Mouse (Mus musculus): ENCODE results near the gene Gm20388.
A peak's percentile ranks its signal among the peaks of the same experiment; 100 is the strongest.
"Not testable (repeated sequence)": the region's sequence is repeated elsewhere in the genome, so short reads cannot be mapped to it uniquely, and the experiment has no call there.

Gm20388 gene

DNA sequence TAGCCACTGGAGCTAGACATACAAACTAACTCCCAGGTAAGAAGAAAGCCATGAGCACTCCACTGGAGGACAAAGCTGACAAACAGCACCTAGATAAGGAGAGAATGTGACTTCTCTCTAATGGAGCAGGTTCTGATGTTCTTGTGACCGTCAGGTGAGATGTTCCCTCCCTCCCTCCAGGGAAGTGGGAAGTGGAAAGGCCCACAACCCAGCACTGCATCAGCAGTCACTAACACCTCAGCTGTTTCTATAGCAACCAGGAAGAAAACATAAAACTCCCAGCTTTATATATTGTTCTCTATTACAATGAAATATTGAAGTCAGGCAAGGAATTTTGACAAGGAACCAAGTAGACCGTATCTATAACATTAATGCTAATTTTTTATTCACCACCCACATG lies 3109.4 kb downstream of the Gm20388 start:
- DNase-seq (ENCODE audit: low spot score) = no peak

- DNase-seq (ENCODE audit: low spot score) = no peak
These were observed 3110.2 kb downstream of the Gm20388 start for GRCm38 (mm10) chr8:123020859-123021258.

DNA sequence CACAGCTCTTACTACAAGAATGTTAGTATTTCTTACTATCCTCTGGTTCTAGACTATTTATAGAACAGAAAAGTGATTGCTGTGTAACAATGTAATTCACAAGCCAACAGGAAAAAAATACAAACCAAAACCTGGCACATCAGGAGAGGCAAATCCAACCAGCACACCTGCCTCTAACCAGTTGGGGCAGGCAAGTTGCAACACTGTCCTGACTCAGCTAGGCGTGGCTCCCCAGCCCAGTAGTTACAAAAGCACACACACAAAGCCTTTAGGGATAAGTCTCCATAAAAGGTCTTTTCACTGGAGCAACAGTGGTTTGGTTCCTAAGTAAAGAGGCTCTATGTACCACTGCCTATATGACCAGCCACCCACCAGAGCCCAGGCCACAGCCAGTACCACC lies 3110.6 kb downstream of the Gm20388 start:
- DNase-seq (ENCODE audit: low spot score) = peak; percentile 39

DNA sequence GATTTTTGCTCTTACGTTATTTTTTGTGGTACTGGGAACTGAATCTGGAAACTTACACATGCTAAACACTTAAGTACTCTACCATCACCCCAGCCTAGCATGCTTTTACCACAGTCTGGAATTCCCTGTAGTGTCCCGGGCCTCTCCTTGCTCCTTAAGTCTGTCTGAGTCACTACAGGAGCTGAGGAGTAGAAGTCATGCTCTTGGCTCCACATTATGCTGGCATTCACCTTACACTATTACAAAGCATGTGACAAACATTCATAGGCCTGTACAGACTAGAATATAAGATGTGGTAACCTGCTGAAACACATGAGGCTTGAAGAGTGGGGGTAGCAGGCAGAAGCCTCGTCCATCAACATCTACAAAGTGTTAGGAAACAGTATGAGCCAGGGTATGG lies 3112.1 kb downstream of the Gm20388 start:
- no peak for DNase-seq (ENCODE audit: low spot score)

GRCm38 (mm10) chr8:123024226-123024625 lies 3113.6 kb downstream of the Gm20388 start:
- DNase-seq (ENCODE audit: low spot score) = no peak

DNA sequence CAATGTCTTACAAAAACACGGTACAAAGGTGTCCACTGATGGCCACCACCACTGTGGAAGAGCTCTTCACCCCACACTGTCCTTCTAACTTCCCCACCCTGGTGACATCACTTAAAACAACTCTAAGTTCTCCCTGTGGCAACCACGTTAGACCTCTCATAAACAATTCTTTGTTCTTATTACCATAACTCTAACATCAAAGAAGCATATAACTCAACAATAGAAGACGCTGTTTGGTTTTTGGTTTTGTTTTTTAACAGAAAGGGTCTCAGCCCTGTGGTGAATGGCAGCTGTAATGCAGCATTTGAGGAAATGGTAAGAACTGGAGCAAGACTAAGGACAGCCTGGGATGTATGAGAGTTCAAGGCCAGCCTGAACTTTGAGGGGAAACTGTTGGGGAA lies 3115.3 kb downstream of the Gm20388 start:
- no peak for DNase-seq (ENCODE audit: low spot score)

- no peak for DNase-seq (ENCODE audit: low spot score)
These were observed 3117.1 kb downstream of the Gm20388 start for GRCm38 (mm10) chr8:123027786-123028185.

DNA sequence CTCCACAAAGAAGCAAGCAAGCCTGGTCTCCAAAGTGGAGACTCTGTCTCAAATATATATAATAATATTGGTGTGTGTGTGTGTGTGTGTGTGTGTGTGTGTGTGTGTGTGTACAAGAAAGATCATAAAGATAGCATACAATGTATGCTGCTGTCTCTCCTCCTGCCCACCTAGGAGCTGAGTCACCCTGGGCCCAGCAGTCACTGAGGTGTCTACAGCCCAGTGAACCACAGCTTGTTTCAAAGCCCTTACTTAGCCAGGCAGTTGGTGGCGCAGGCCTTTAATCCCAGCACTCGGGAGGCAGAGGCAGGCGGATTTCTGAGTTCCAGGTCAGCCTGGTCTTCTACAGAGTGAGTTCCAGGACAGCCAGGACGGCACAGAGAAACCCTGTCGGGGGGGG lies 3119.4 kb downstream of the Gm20388 start:
- DNase-seq (ENCODE audit: low spot score) = not testable (repeated sequence)

GRCm38 (mm10) chr8:123031321-123031978 lies 3120.8 kb downstream of the Gm20388 start:
- no peak for DNase-seq (ENCODE audit: low spot score)

GRCm38 (mm10) chr8:123032730-123033129 lies 3122.1 kb downstream of the Gm20388 start:
- DNase-seq (ENCODE audit: low spot score) = no peak

- no peak for DNase-seq (ENCODE audit: low spot score)
These were observed 3122.8 kb downstream of the Gm20388 start for GRCm38 (mm10) chr8:123033431-123033830.

DNA sequence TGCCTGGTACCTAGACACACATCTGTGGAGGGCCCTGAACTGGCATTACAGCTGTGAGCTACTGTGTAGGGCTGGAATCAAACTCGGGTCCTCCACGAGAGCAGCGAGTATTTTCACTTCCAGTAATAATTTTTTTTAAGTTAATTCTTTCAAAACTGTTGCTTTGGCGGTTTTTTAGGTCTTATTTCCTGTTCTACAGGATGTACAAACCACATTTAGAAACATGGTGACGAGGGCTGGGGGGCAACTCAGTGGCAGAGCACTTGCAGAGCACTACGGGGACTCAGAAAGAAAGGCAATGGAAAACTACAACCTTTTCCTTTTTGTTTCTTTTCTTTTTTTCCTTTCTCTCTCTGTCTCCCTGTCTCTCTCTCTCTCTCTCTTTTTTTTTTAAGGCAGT lies 3123.5 kb downstream of the Gm20388 start:
- no peak for DNase-seq (ENCODE audit: low spot score)

- no peak for DNase-seq (ENCODE audit: low spot score)
These were observed 3126.3 kb downstream of the Gm20388 start for GRCm38 (mm10) chr8:123036956-123037355.

DNA sequence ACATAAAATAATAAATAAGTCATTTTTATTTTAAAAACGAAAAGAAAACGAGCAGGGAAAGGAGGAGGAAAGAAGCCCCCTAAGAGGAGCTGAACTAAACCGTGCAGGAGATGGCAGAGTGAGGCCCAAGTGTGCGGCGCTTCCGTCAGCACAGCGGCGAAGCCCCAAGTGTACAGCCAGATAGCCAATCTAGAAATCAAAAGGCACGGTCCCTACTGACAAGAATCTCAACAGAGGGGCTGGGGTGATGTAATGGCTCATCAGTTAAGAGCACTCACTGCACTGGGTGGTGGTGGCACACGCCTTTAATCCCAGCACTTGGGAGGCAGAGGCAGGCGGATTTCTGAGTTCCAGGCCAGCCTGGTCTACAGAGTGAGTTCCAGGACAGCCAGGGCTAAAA lies 3126.8 kb downstream of the Gm20388 start:
- no peak for DNase-seq (ENCODE audit: low spot score)

- no peak for DNase-seq (ENCODE audit: low spot score)
These were observed 3127.7 kb downstream of the Gm20388 start for GRCm38 (mm10) chr8:123038351-123038750.

DNA sequence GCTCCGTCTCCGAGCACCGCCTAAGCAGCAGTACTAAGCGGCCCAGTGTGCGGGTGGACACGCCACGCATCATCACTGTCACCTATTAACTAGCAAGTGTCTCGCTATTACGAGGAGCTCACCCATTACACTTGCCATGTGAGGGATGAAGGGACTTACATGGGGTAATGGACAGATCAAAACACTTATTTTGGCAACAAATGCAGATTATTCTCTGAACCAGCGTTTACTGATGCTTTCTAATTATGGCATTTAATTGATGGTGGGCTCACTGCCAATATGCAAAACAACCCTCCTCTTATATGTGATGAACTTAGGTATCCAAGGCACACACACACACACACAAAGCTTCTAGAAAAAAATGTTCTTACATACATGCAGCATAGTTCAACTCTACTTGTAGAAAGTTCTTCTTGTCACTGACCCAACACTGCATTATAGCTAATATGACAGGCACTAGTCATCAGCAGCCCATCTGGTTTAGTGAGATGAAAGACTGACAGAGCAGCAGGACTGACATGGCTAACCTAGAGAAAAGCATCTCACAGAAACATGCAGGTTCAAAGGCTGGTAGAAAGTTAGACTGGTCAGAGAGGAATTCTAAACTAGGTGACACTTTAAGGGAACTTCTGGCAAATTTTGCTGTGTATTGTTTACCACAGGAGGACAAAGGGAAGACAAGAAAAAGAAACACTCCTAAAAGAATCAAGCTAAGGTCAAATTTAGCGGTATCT lies 3128.9 kb downstream of the Gm20388 start:
- no peak for DNase-seq (ENCODE audit: low spot score)

GRCm38 (mm10) chr8:123040110-123040650 lies 3129.5 kb downstream of the Gm20388 start:
- DNase-seq (ENCODE audit: low spot score) = no peak

DNA sequence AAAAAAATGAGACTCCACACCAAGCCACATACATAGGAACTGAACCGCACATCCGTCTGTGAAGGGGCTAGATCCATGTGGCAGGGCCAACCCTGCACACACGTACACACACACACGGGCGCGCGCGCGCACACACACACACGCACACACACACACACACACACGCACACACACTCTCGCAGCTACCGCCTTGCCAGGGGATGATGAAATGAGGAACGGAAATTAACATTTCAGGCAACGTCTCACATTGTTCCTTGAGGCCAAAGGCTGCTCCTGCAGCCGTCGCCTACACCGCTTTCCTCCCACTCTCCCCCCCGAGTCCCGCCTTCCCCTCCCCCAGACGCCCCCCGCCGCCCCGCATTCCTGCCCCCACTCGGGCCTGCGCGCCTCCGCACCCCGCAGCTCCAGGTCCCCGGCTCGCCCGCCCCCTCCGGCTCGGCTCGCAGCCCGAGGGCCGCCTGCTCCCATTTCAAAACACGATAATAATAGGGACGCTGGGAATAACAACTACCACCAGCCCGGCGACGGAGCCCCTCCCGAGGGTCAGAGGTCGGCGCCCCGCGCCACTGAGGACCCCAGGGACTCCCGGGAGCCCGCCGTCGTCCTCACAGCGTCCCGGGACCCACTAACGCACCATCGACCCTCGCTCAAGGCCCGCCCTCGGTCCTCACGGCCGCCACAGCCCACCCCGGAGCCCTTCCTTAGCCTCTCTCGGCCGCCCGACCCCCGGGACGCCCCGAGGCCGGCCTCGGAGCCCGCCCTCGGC lies 3130.6 kb downstream of the Gm20388 start:
- peak; percentile 40 for DNase-seq (ENCODE audit: low spot score)

DNA sequence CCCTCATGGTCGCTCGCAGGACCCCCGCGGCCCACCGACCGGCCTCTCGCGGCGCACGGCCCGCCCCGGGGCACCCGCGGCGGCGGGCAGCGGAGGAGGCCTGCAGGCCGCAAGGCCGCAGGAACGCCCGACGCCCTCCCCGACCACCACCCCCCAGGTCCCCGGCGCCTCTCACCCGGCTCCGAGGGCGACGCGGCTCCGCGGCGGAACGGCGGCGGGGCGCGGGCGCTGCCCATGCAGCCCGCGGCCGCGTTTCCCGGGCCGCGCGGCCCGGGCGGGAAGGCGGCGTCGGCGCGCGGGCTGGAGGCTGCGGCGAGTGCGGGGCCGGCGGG lies 3131.1 kb downstream of the Gm20388 start:
- DNase-seq (ENCODE audit: low spot score) = no peak

- peak; percentile 98 for DNase-seq (ENCODE audit: low spot score)
These were observed 3131.7 kb downstream of the Gm20388 start, which contains the start of gene Ankrd11 for GRCm38 (mm10) chr8:123042158-123042973. Gene Ankrd11 (minus strand): TSS chr8:123042277.

DNA sequence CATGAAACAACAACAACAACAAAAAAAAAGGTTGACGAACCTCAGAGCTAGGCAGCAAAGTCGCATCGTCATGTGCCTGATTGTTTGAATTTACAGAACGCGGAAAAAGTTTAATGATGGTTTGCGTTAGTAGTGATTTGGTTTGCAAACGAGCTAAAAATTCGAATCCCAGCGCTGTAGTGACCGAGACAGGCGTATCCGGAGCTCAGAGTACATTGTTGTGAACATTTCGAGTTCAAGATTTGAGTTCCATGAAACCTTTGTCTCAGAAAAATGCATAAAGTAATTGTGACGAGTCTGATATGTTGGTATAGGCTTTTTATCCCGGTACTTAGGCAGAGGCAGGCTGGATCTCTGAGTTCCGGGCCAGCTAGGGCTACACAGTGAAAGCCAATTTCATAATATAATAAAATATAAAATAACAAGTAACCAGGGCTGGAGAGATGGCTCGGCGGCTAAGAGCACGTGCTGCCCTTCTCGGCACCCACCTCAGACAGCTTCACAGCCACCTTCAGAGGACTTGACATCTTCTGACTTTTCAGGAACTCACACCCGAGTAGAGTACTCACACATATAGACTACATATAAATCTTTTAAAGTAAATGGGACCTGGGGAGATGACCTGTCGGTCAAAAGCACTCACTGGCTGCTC lies 3132.5 kb downstream of the Gm20388 start:
- DNase-seq (ENCODE audit: low spot score) = no peak

Data from urinary bladder, postnatal 25 days (tissue).